Comparison of ENCODE assay signal across 15 mouse cellular contexts in the genomic region with DNA sequence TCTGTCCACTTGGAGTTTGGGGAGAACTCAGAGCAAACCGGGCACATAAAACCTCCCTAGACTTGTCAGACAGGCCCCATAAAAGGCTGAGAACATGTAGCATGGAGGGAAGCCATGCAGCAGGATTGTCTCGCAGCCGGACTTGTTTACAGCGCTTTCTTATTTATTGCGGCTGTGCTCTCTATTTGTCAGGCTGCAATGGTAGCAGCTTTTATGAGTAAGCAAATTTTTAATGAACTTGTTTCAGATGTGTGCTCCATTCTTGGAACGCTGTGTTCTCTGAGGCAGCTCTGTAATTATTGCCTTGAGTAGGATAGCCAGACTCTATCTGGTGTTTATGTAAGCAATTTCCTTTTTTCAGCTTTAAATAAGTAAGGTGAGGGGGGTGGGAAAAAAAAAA.
DNase-seq lines count a peak whose midpoint lies in the region; ATAC-seq and TF ChIP-seq lines count a peak whose summit lies in the region.
"Had no signal": no experiment of that assay in that cellular context is flagged by ENCODE, and none has a peak within 500 bp of the region (broad histone marks: within the 10 kb centered on the region; RNA-seq: fewer than 3 reads in every experiment).

No protein-coding gene starts in this region.

- 0 out of 2 replicates have a peak, but pooled peaks cover 5% of the 10 kb centered on the region for H3K4me1 ChIP-seq in forebrain, embryonic 14.5 days (ENCODE audit: control insufficient read depth, insufficient read depth, low read length)
- H3K4me1 ChIP-seq in forebrain, embryonic 11.5 days (replicated peaks; ENCODE audit: control insufficient read depth, insufficient read depth, low read length) = no peaks in the 10 kb centered on the region
- H3K4me1 ChIP-seq in lung, embryonic 16.5 days (replicated peaks; ENCODE audit: control insufficient read depth, insufficient read depth, low read length) = peaks cover 8% of the 10 kb centered on the region
- no peaks in the 10 kb centered on the region for H3K4me1 ChIP-seq in lung, adult 2 months (ENCODE audit: control insufficient read depth, insufficient read depth, low read length)
- peaks cover 25% of the 10 kb centered on the region; the same call in 1 of the 2 replicates for H3K4me1 ChIP-seq in kidney, embryonic 16.5 days (ENCODE audit: insufficient read depth, low read length)
- H3K4me1 ChIP-seq in stomach, embryonic 16.5 days (ENCODE audit: control insufficient read depth, insufficient read depth, low read length) = peaks cover 4% of the 10 kb centered on the region; the same call in 1 of the 2 replicates

- no peak overlapping the region for H3K4me2 ChIP-seq in forebrain, embryonic 14.5 days (ENCODE audit: low read length)
- no peak overlapping the region for H3K4me2 ChIP-seq in forebrain, embryonic 11.5 days (ENCODE audit: low read depth, low read length, severe bottlenecking)
- H3K4me2 ChIP-seq in lung, embryonic 16.5 days (ENCODE audit: low read depth, low read length) = no peak overlapping the region
- H3K4me2 ChIP-seq in kidney, embryonic 16.5 days (replicated peaks; ENCODE audit: low read depth, low read length) = no peak overlapping the region
- no peak overlapping the region for H3K4me2 ChIP-seq in stomach, embryonic 16.5 days (ENCODE audit: low read depth, low read length)
- H3K4me2 ChIP-seq: midbrain, embryonic 15.5 days had no signal

- no peaks in the 10 kb centered on the region for H3K9me3 ChIP-seq in forebrain, embryonic 14.5 days (replicated peaks; ENCODE audit: control insufficient read depth, low read length)
- no peaks in the 10 kb centered on the region for H3K9me3 ChIP-seq in forebrain, embryonic 11.5 days (ENCODE audit: control insufficient read depth, low read length)
- no peaks in the 10 kb centered on the region for H3K9me3 ChIP-seq in lung, embryonic 16.5 days (ENCODE audit: control insufficient read depth, low read length)
- no peaks in the 10 kb centered on the region for H3K9me3 ChIP-seq in kidney, embryonic 16.5 days (ENCODE audit: low read length)
- H3K9me3 ChIP-seq in stomach, embryonic 16.5 days (replicated peaks; ENCODE audit: control insufficient read depth, low read length) = no peaks in the 10 kb centered on the region
- H3K9me3 ChIP-seq: midbrain, embryonic 15.5 days had no signal

- TF ChIP-seq POLR2A in lung, adult 2 months (IDR thresholded peaks at IDR 0.05; ENCODE audit: borderline replicate concordance, extremely low read depth, low read depth, low read length) = no peak

- H3K9ac ChIP-seq in forebrain, embryonic 14.5 days (ENCODE audit: low read length) = no peak overlapping the region
- no peak overlapping the region for H3K9ac ChIP-seq in forebrain, embryonic 11.5 days (ENCODE audit: low read length)
- no peak overlapping the region for H3K9ac ChIP-seq in lung, embryonic 16.5 days (ENCODE audit: low read length)
- no peak overlapping the region for H3K9ac ChIP-seq in kidney, embryonic 16.5 days (replicated peaks; ENCODE audit: low read length)
- no peak overlapping the region for H3K9ac ChIP-seq in stomach, embryonic 16.5 days (ENCODE audit: low read length)
- H3K9ac ChIP-seq: midbrain, embryonic 15.5 days had no signal

- H3K27ac ChIP-seq in forebrain, embryonic 14.5 days (ENCODE audit: low read depth, low read length) = no peak overlapping the region
- no peak overlapping the region for H3K27ac ChIP-seq in forebrain, embryonic 11.5 days (ENCODE audit: low read depth, low read length)
- peak overlapping the region; percentile 37 for H3K27ac ChIP-seq in lung, embryonic 16.5 days (ENCODE audit: low read length)
- peak overlapping the region; percentile 89 for H3K27ac ChIP-seq in kidney, embryonic 16.5 days (ENCODE audit: low read length)
- H3K27ac ChIP-seq in stomach, embryonic 16.5 days (ENCODE audit: low read length) = peak overlapping the region; percentile 0; the same call in 1 of the 2 replicates
- H3K27ac ChIP-seq: midbrain, embryonic 15.5 days had no signal

- ATAC-seq in forebrain, embryonic 14.5 days = no peak
- ATAC-seq in forebrain, embryonic 11.5 days (replicated peaks; ENCODE audit: low FRiP score) = no peak
- ATAC-seq in lung, embryonic 16.5 days (ENCODE audit: low read depth) = peak; percentile 53
- ATAC-seq in kidney, embryonic 16.5 days (ENCODE audit: low FRiP score, low TSS enrichment) = peak; percentile 49
- ATAC-seq in stomach, embryonic 16.5 days (ENCODE audit: insufficient read depth, low FRiP score) = no peak
- ATAC-seq: activated CD4-positive, CD25-positive, alpha-beta regulatory T cell, adult 4 months; hindbrain, embryonic 16.5 days; midbrain, embryonic 15.5 days had no signal

- H3K27me3 ChIP-seq in forebrain, embryonic 14.5 days (replicated peaks; ENCODE audit: control insufficient read depth, insufficient read depth, low read length) = no peaks in the 10 kb centered on the region
- H3K27me3 ChIP-seq in forebrain, embryonic 11.5 days (ENCODE audit: control insufficient read depth, insufficient read depth, low read length) = no peaks in the 10 kb centered on the region
- no peaks in the 10 kb centered on the region for H3K27me3 ChIP-seq in lung, embryonic 16.5 days (ENCODE audit: control insufficient read depth, insufficient read depth, low read depth, low read length)
- no peaks in the 10 kb centered on the region for H3K27me3 ChIP-seq in kidney, embryonic 16.5 days (ENCODE audit: insufficient read depth, low read length)
- H3K27me3 ChIP-seq in stomach, embryonic 16.5 days (ENCODE audit: control insufficient read depth, insufficient read depth, low read length) = no peaks in the 10 kb centered on the region
- H3K27me3 ChIP-seq: midbrain, embryonic 15.5 days had no signal

- H3K4me3 ChIP-seq in forebrain, embryonic 14.5 days (ENCODE audit: low read depth, low read length) = no peak overlapping the region
- H3K4me3 ChIP-seq in forebrain, embryonic 11.5 days (ENCODE audit: low read depth, low read length) = no peak overlapping the region
- no peak overlapping the region for H3K4me3 ChIP-seq in lung, embryonic 16.5 days (ENCODE audit: low read length)
- no peak overlapping the region for H3K4me3 ChIP-seq in lung, adult 2 months (replicated peaks; ENCODE audit: extremely low read depth, low read depth, low read length)
- H3K4me3 ChIP-seq in kidney, embryonic 16.5 days (ENCODE audit: low read length) = no peak overlapping the region
- no peak overlapping the region for H3K4me3 ChIP-seq in stomach, embryonic 16.5 days (replicated peaks; ENCODE audit: low read length)
- H3K4me3 ChIP-seq: erythroblast, embryonic 14.5 days; midbrain, embryonic 15.5 days had no signal

- no peak for TF ChIP-seq CTCF in lung, adult 2 months (IDR thresholded peaks at IDR 0.05; ENCODE audit: insufficient read depth, low read length)

- peak; percentile 24 for DNase-seq in forebrain, embryonic 14.5 days (ENCODE audit: low spot score)
- DNase-seq in forebrain, embryonic 11.5 days (ENCODE audit: low spot score) = no peak
- DNase-seq in lung, adult 2 months = no peak
- no peak for DNase-seq in gastrocnemius, adult 18-20 months (ENCODE audit: low spot score)
- no peak for DNase-seq in ovary, adult 18-20 months (ENCODE audit: low spot score)
- DNase-seq: cerebellum, postnatal 36 days; gastrocnemius, postnatal 14 days; lung, adult 18-20 months had no signal

- no peaks in the 10 kb centered on the region for H3K36me3 ChIP-seq in forebrain, embryonic 14.5 days (ENCODE audit: control insufficient read depth, insufficient read depth, low read length)
- no peaks in the 10 kb centered on the region for H3K36me3 ChIP-seq in forebrain, embryonic 11.5 days (ENCODE audit: control insufficient read depth, insufficient read depth, low read length)
- no peaks in the 10 kb centered on the region for H3K36me3 ChIP-seq in lung, embryonic 16.5 days (ENCODE audit: control insufficient read depth, insufficient read depth, low read length)
- H3K36me3 ChIP-seq in kidney, embryonic 16.5 days (ENCODE audit: insufficient read depth, low read length) = no peaks in the 10 kb centered on the region
- H3K36me3 ChIP-seq in stomach, embryonic 16.5 days (ENCODE audit: control insufficient read depth, insufficient read depth, low read length) = no peaks in the 10 kb centered on the region
- H3K36me3 ChIP-seq: midbrain, embryonic 15.5 days had no signal

- WGBS in forebrain, embryonic 14.5 days = 78% methylated on average over 6 of the region's 6 CpGs
- 86% methylated on average over 6 of the region's 6 CpGs for WGBS in forebrain, embryonic 11.5 days
- 53% methylated on average over 6 of the region's 6 CpGs for WGBS in lung, embryonic 16.5 days
- WGBS in lung, adult 2 months = 70% methylated on average over 6 of the region's 6 CpGs
- WGBS in kidney, embryonic 16.5 days = 52% methylated on average over 6 of the region's 6 CpGs
- 71% methylated on average over 6 of the region's 6 CpGs for WGBS in stomach, embryonic 16.5 days

Comparison
In these comparisons a context has a peak if more than half of its experiments do, and no peak if none do; other contexts are left out.
1. ATAC-seq: peak in lung, embryonic 16.5 days (single experiment) and kidney, embryonic 16.5 days (single experiment); none in forebrain, embryonic 14.5 days (single experiment), forebrain, embryonic 11.5 days (single experiment) and stomach, embryonic 16.5 days (single experiment).
2. H3K27ac ChIP-seq: peak in lung, embryonic 16.5 days (single experiment), kidney, embryonic 16.5 days (single experiment) and stomach, embryonic 16.5 days (single experiment); none in forebrain, embryonic 14.5 days (single experiment) and forebrain, embryonic 11.5 days (single experiment).